Mouse (Mus musculus): ENCODE data around the gene Mapk7. TPM values are rescaled to one million over a fixed set of nuclear protein-coding genes. Genes with fewer than 3 reads are reported as not detected.

Mapk7 gene
- total and polyA plus RNA-seq, 3 experiments = 5.1 to 21.6 (median 12.2) TPM

- H3K4me1 ChIP-seq (ENCODE audit: control insufficient read depth in 1 of 2, insufficient read depth in 2 of 2) = no peaks in the 10 kb centered on the region
- H3K4me2 ChIP-seq (ENCODE audit: insufficient read depth, low read depth, poor library complexity, severe bottlenecking) = no peak overlapping the region
- peaks cover 69% of the 10 kb centered on the region for H3K27me3 ChIP-seq (replicated peaks)
- peaks cover 7% of the 10 kb centered on the region for H3K9me3 ChIP-seq (replicated peaks; ENCODE audit: low read length)
- H3K36me3 ChIP-seq (replicated peaks in 1 of 2; ENCODE audit: control insufficient read depth in 1 of 2, insufficient read depth in 1 of 2, low read length in 1 of 2) = no peaks in the 10 kb centered on the region
- TF ChIP-seq CHD1 (IDR thresholded peaks at IDR 0.05; ENCODE audit: low read depth, low read length) (no peak), JUN (IDR thresholded peaks at IDR 0.05; ENCODE audit: insufficient read depth, low read depth, low read length) (no peak), ZC3H11A (IDR thresholded peaks at IDR 0.05; ENCODE audit: low read depth, low read length) (no peak), ETS1 (conservative IDR thresholded peaks at IDR 0.05; ENCODE audit: low read depth, low read length) (no peak), HCFC1 (IDR thresholded peaks at IDR 0.05; ENCODE audit: low read depth, low read length) (no peak), NRF1 (IDR thresholded peaks at IDR 0.05; ENCODE audit: low read depth, low read length) (no peak), ZKSCAN1 (IDR thresholded peaks at IDR 0.05; ENCODE audit: borderline replicate concordance, low read depth, low read length) (no peak), MAFK (IDR thresholded peaks at IDR 0.05; ENCODE audit: insufficient replicate concordance, low read length) (no peak), TCF12 (IDR thresholded peaks at IDR 0.05; ENCODE audit: low read depth, low read length) (no peak), MXI1 (IDR thresholded peaks at IDR 0.05; ENCODE audit: low read depth, low read length) (no peak), ELF1 (IDR thresholded peaks at IDR 0.05; ENCODE audit: low read depth, low read length) (no peak), TBP (conservative IDR thresholded peaks at IDR 0.05; ENCODE audit: low read depth, low read length) (no peak)
- in situ Hi-C loops (cut with MboI; ENCODE audit: low pct_ligation_motif_present, low pct_unique_long_range_greater_than_20kb, low sequenced_read_pairs) (no loop called here), dilution Hi-C loops (cut with MboI; ENCODE audit: extremely low pct_ligation_motif_present, extremely low pct_unique_long_range_greater_than_20kb, low sequenced_read_pairs) (no loop called here)
- no peak for DNase-seq (ENCODE audit: extremely low read depth)
- no peak overlapping the region for H3K27ac ChIP-seq (ENCODE audit: insufficient read depth, low read depth)
- H3K9ac ChIP-seq (ENCODE audit: insufficient read depth, low read depth) = no peak overlapping the region
- no peak overlapping the region for H3K4me3 ChIP-seq (replicated peaks in 1 of 3; ENCODE audit: low read depth in 2 of 3, low read length in 2 of 3, poor library complexity in 1 of 3)
- no peaks in the 10 kb centered on the region for H3K79me2 ChIP-seq (replicated peaks; ENCODE audit: control insufficient read depth, extremely low read depth, insufficient read depth, poor library complexity, severe bottlenecking)
Observed at GRCm38 (mm10) chr11:61443807-61444206, 50.4 kb downstream of the Mapk7 start.

- no peak for TF ChIP-seq ZC3H11A (IDR thresholded peaks at IDR 0.05; ENCODE audit: low read depth, low read length)
- TF ChIP-seq MXI1 (IDR thresholded peaks at IDR 0.05; ENCODE audit: low read depth, low read length) = no peak
- TF ChIP-seq RCOR1 (conservative IDR thresholded peaks at IDR 0.05; ENCODE audit: low read depth, low read length) = no peak
- no peak for TF ChIP-seq TCF12 (IDR thresholded peaks at IDR 0.05; ENCODE audit: low read depth, low read length)
- TF ChIP-seq ETS1 (conservative IDR thresholded peaks at IDR 0.05; ENCODE audit: low read depth, low read length) = no peak
- no peak for TF ChIP-seq JUN (IDR thresholded peaks at IDR 0.05; ENCODE audit: insufficient read depth, low read depth, low read length)
- TF ChIP-seq CHD2 (IDR thresholded peaks at IDR 0.05; ENCODE audit: low read length) = no peak
- no peak for TF ChIP-seq NELFE (IDR thresholded peaks at IDR 0.05; ENCODE audit: low read depth, low read length)
- no peak for TF ChIP-seq POLR2AphosphoS2 (IDR thresholded peaks at IDR 0.05; ENCODE audit: low read depth, low read length)
- H3K36me3 ChIP-seq (replicated peaks in 1 of 2; ENCODE audit: control insufficient read depth in 1 of 2, insufficient read depth in 1 of 2, low read length in 1 of 2) = no peaks in the 10 kb centered on the region
- no peak overlapping the region for H3K4me3 ChIP-seq (replicated peaks in 1 of 3; ENCODE audit: low read depth in 2 of 3, low read length in 2 of 3, poor library complexity in 1 of 3)
- H3K79me2 ChIP-seq (replicated peaks; ENCODE audit: control insufficient read depth, extremely low read depth, insufficient read depth, poor library complexity, severe bottlenecking) = no peaks in the 10 kb centered on the region
- H3K27me3 ChIP-seq (replicated peaks) = peaks cover 64% of the 10 kb centered on the region
- no peak overlapping the region for H3K27ac ChIP-seq (ENCODE audit: insufficient read depth, low read depth)
- H3K4me1 ChIP-seq (ENCODE audit: control insufficient read depth in 1 of 2, insufficient read depth in 2 of 2) = no peaks in the 10 kb centered on the region
- no peak for DNase-seq (ENCODE audit: extremely low read depth)
- dilution Hi-C loops (cut with MboI; ENCODE audit: extremely low pct_ligation_motif_present, extremely low pct_unique_long_range_greater_than_20kb, low sequenced_read_pairs) = no loop called here
- in situ Hi-C loops (cut with MboI; ENCODE audit: low pct_ligation_motif_present, low pct_unique_long_range_greater_than_20kb, low sequenced_read_pairs) = no loop called here
- H3K4me2 ChIP-seq (ENCODE audit: insufficient read depth, low read depth, poor library complexity, severe bottlenecking) = no peak overlapping the region
- no peak overlapping the region for H3K9ac ChIP-seq (ENCODE audit: insufficient read depth, low read depth)
- H3K9me3 ChIP-seq (replicated peaks; ENCODE audit: low read length) = peaks cover 7% of the 10 kb centered on the region
Observed at GRCm38 (mm10) chr11:61441670-61442069, 52.5 kb downstream of the Mapk7 start.
